Mouse (Mus musculus): Measurements from ENCODE around the gene Mapk10.

Gene Mapk10
- long read RNA-seq, experiment 1, full-length matches to known transcripts = 1 of 1 reads
- long read RNA-seq, experiment 1, partial matches to known transcripts = 0 of 1 reads
- long read RNA-seq, experiment 1, other reads (novel, unspliced or antisense) = 0 of 1 reads
- long read RNA-seq, experiment 2, full-length matches to known transcripts = 2 of 5 reads
- long read RNA-seq, experiment 2, partial matches to known transcripts = 0 of 5 reads
- long read RNA-seq, experiment 2, other reads (novel, unspliced or antisense) = 3 of 5 reads

DNA sequence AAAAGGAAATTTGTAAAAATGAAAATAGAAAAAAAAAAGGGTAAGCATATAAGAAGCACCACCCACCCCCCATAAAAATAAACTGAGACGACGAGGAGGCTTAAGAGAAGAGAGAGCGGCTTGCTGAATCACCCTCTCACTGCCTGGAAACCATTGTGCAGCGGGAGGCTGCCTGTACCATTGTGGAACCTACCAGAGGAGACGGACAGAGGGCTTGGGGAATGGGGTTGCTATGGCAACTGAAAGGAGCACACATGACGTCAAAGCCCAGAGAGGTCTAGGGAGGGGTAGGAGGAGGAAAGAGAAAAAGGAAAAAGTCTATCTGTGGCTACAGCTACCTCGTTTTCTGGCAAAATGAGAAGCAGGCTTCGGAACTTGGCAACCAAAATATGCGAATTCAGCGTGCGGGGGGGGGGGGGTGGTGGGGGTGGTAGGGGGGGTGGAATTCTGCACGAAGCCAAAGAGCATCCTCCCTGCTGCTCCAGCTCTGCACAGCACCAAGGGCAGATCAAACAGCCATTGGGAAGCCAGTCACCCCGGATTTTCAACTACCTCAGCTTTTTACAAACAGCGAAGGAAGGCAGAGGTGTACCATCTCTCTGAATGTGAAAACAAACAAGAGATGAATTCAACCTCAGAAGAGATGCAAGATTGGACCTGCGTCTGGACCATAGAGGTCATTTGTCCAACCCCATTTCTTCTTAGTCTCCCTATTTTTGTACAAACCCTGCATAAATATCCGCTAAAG is at the start of gene Mapk10:
Mapk10 (minus strand) TSS at position 234 of the 748 bp plus-strand sequence.
- intact Hi-C loops (cut with DNase I) = no loop called here

DNA sequence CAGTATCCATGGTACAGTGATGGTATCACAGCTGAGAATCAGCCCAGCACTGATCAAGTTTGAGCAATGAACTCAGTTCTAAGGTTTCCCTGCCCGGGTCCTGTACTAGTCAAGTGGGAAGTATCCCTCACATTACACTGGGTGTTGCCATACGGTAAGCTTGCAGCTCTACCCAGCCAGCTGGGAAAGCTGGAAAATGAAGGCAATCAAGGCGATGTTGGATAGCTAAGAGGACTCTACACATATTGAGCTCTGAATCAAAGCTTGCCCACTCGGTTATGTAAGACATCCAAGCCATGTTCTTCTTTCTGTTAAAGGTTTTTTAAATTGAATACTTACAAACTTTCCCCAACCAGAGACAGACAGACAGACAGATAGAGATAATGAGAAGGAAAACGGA is 45.0 kb upstream of the Mapk10 start:
- intact Hi-C loops (cut with DNase I) = no loop called here

DNA sequence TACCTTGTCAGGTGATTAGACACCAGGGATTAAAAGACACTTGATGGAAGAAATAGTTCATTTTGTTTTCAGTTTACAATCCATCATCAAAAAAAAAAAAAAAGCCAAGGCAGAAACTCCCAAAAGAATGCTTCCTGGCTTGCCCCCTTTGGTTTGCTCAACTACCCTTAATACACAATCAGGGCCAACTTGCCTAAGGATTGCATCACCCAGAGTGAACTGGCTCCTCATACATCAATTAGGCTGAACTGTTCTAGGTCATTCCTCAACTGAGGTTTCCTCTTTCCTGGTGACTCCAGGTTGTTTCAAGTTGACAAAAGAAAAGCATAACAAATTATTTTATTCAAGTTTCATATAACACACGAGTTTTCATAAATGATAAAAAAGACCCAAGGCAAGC is 31.3 kb upstream of the Mapk10 start:
- intact Hi-C loops (cut with DNase I) = no loop called here

DNA sequence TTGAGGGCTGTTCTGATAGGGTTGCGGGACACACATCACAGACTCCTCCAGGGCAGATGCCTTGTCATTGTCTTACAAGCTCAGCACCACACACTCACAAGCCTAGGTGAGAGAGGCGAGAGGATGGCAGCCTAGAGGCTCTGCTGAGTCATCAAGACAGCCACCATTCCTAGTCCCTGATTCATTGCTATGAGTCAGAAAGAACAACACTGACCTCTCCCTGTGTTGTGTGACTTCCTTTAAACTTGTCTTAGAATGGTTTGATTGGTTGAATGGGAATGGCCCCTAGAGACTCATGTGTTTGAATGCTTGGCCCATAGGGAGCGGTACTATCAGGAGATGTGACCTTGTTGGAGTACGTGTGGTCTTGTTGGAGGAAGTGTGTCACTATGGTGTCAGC is 20.7 kb upstream of the Mapk10 start:
- intact Hi-C loops (cut with DNase I) = no loop called here

DNA sequence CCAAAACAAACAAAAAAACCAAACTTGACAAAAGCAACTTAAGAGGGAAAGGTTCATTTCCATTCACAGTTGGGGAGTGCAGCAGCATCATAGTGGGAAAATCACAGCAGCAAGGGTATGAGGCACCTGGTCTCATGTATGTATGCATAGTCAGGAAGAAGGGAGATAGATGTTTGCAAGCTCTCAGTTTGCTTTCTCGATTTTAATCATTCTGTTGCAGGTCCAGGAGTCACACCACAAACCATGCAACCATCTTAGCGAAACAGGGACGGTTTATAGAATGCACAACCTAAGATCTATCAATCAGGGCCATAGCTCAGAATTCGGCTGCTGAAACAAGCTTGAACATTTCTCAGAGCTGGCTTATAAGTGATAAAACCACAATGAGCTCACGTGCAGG is 19.2 kb upstream of the Mapk10 start:
- intact Hi-C loops (cut with DNase I) = no loop called here

DNA sequence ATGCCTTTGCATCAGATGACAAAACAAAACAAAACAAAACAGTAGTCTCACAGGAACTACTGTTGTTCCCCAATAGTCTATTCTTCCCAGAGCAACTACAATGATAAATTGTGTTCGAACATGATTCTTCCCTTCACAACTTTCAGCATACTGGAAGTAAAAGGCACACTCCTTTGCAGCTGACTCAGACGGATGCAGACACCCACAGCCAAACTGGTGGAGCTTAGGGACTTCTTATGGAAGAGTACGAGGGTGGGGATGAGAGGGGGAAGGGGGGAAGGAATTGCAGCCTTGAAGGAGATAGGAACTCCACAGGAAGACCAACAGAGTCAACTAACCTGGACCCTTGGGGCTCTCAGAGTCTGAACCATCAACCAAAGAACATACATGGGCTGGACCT is 18.2 kb upstream of the Mapk10 start:
- intact Hi-C loops (cut with DNase I) = no loop called here

DNA sequence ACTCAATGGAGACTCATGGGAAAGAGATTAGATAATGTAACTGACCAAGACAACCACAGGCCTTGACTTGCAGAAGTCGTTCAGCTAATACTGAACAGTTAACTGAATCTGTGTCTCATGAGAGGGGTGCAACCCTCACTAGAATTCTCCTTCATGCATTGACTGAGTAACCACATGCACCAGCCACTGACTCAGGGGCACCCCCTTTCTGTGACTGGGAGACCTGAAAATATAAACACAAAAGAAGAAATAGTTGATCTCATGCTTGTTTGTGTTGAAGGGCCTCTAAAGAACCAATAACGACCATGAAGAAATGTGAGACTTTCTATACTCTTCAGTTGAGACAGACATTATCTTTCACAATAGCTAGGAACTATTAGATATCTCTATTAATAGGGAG is 10.9 kb upstream of the Mapk10 start:
- intact Hi-C loops (cut with DNase I) = no loop called here

DNA sequence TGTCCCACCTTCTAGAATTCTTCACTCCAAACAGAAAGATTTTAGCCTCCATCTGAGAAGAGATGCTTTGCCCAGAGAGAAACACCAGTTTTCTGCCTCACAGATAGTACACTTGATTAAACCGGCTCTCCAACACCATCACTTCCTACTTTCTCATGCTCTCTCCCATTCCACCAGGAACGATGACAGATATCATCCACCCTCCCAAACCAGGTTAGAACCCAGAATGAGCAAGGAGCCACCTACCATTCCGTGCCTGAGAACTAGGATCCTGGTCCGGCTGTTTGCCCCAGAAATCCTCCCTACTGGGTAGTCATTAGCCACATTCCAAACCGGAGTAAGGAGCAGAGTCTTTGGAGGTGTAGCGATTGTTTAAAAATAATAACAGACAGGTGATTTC is 490 bp downstream of the Mapk10 start:
- intact Hi-C loops (cut with DNase I) = no loop called here

DNA sequence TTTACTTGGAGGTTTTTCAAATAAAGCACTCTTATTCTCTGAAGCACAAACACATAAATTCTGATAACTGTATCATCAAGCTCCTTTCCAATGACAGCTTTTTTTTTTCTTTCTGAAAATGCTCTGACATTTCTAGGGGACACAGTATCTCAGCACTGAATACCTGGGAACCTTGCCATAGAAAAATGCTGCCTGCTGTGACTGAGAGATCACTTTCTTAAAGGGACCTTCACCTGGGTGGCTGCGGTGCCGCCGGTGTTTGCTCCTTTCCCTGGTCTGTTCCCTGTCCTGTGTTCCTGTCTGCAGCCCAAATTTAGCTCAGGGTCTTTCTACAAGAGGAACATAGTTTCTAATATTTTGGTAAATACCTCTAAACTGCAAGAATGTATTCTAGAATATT is 1.1 kb downstream of the Mapk10 start:
- intact Hi-C loops (cut with DNase I) = no loop called here

DNA sequence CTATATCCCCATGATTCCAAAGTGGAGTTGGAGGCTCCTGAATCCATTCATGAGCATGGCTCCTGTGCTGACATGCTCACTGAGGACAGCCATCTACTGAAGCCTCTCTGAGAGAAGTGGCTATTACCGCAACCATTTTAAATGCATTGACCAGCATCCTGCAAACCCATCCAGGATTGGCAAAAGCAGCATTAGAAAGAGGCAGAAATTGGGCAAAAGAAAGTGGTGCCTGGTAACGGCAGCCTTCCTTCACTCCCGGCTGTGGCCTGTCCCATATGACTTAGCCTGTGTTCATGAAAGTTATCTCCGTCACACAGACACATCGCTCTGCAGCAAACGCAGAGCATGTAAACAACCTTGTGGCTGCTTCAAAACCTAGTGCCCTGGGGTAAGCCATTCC is 1.6 kb downstream of the Mapk10 start:
- intact Hi-C loops (cut with DNase I) = no loop called here

DNA sequence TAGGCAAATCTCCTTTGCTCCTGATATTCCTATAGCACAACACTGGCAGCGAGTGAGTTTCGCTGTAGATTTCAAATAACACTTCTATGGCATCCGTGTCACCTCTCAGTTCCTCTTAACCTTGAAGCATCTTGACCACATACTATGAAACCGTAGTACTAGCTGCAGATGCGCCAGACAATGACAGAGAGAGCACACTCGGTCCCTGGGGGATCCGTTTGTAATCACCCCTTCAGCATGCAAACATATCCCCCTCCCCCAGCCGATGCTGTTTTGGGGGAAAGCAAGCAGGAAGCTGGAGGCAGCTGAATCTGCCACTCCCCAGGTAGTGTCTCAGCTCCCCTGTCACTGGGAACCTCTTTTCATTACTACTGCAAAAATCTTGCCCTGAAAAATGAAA is 2.3 kb downstream of the Mapk10 start:
- intact Hi-C loops (cut with DNase I) = no loop called here

DNA sequence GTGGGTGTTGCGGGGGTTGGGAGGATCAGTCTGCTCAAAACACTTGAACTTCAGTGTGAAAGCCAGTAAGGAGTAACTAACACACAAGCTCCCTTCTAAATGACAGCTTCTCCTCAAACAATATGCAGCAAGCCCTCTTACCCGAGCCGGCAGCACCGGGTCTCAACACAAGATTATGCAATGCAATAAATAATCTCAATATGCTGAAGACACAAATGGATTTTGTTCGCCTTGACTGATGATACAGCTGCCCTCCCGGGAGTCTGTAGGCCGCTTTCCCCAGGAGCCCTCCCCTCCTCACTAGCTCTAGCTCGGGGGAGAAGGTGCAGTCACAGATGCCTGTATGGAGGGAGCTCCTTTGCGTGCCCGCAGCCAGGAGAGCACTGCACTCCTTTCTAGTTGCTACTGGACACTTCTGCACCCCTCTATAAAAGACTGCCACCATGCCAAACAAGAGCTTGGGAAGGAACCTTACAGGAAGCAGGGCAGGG is 3.1 kb downstream of the Mapk10 start:
- intact Hi-C loops (cut with DNase I) = no loop called here

DNA sequence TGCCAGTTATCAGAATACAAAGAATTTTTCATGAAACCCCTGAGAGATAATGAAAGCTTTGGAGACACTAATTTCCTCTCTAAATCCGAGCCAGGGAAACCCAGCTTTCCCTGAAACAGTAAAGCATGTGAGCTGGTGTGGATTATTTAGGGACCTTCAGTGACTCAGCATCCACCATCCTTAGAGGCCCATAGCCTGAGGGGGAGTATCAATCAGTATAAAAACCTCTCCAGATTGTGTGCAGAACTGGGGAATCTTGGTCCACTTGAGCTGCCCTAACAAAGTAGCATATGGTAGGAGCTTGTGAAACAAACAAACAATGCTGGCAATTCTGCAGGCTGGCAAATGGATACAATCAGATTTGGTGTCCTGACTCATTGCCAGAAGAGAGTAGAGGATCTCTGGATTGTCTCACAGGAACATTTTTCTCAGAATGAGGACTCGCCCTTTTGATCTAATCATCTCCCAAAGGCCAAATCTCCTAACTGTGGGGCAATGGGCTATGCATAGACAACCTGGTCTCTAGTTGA is 13.3 kb downstream of the Mapk10 start:
- intact Hi-C loops (cut with DNase I) = no loop called here

DNA sequence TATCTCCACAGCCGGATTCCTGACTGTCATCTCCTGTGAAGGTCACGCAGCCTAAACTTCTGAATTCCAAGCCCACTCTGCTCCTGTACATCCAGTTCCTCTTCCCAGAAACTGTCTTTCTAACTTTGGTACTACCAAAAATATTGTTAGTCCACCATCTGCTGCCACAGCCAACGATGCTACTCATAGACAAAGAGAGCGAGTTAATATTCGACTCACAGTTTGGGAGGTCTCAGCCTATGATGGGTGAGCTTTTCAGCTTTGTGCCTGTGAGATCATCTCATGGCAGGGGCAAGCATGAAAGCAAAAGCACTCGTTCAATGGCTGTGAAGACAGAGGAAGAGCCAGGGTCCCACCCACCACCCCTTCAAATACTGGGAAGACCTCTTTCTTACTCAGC is 16.6 kb downstream of the Mapk10 start:
- intact Hi-C loops (cut with DNase I) = no loop called here

DNA sequence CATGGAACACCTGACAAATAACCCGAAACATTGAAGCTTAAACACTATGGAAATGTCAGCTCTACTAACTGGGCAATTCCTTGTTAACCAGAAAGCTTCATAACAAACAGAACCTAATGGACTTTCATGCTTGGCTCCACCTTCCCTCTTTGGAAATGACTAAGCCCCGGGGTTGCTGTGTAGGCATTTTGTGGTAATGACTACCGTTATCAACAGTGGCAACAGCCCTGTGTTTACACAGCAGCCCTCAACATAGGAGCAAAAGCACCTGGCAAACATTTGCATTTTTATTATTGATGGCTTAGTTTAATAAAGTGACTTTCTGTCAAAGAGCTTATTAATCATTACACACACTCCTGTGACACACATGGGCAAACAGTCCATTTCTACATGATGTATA is 17.4 kb downstream of the Mapk10 start:
- intact Hi-C loops (cut with DNase I) = no loop called here

DNA sequence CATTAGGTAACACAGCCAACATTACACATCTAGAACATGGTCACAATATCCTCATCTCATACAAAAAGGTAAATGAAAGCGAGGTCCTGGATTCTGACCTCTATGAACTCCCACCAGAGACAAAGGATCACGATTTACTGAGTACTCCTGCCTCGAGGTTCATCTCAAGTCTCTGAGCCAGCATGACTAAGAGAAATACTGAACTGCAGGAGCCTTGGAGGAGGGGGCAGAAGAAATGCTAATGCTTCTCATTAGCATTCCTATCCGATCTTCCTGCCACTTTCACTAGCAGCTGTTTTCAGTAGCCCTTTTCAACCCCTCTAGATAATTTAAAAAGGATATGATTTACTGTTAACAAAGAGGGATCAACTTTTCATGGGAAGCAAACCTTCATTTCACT is 19.6 kb downstream of the Mapk10 start:
- intact Hi-C loops (cut with DNase I) = no loop called here

DNA sequence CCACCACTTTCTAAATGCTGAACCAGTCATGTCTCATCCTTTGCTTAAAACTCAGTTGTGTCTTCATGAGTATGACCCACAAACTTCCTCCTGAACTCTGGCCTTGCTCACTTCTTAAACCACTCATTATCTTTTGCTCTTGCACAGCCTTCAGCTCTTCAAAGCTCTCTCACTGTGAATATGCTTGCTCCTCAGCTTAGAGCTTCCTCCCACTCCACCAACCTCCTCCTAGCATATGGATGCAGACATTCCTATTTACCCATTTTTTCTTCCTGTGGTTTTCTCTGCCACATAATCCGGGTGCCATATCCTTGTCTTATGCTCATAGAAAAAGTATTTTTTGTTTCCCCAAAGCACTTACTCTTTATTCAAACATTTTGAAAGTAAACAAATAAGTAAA is 26.9 kb downstream of the Mapk10 start:
- intact Hi-C loops (cut with DNase I) = no loop called here

DNA sequence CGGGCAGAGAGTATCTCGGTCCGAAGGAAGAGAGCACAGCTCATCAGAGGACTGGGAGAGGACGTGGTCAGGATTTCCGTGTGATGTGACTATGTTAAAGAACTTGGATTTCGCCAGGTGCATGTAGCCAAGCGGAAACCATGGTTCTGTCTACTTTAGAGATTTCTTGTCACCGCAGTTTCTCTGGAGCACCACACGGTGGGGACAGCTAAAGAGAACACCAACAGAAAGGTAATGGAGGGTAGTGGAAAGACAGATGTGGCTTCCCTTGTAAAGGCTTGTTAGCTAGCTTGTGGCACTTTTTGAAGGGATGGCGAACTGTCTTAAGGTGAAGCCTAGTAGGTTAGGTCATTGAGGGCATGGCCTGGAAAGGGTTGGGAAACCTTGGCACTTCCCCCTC is 29.5 kb downstream of the Mapk10 start:
- intact Hi-C loops (cut with DNase I) = no loop called here

DNA sequence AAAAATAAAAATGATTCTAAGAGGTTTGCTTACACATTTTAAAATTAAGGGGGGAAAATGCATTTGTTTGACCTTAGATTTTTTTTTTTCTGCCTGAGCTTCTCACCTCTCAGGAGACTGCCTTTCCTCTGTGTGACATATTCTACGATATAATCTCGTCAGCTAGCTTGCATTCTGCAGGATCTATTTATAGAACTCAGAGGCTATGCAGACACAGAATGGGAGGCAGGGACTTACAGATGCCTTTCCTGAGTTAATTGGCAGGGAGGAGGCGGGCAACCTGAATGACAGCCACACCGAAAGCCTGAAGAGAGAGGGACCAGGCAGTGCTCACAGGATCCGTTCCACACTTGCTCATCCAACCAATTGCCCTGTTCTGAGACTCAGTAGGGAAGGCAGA is 34.1 kb downstream of the Mapk10 start:
- intact Hi-C loops (cut with DNase I) = no loop called here

DNA sequence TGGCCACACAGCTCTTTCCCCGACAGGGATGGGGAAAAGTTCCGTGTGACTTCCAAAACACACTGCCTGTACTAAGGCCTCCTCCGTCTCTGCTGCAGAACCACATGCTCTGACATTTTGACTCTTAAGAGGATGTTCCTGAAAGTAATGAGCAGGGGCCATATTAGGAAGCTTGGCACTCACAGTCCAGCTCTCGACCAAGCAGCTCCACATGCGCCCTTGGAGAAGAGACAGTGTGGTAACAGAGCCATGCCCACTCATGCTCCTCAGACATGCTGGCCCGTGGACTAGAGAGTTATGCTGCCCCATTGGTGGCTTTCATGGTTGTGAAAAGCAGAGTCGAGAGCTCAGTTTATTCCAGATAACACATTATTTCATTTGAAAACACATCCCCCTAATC is 35.1 kb downstream of the Mapk10 start:
- intact Hi-C loops (cut with DNase I) = no loop called here

DNA sequence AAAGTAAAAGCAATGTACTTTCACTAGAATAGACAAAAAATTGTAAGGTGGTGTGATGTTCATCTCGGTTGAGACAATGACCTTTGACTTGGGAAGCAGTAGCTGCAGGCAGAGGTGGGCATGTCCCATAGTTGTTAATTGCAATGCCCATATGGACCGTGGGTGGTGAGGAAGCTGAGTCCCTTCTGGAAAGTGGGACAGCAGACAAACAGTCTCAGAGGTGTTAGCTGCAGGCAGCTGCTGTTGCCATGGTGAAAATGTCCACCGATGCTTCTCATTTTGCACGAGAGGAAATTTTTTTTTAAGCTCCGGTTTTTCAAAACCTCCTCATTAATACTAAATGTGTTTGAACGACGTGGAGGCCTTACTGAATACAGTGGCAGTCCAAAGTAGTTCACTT is 36.5 kb downstream of the Mapk10 start:
- intact Hi-C loops (cut with DNase I) = no loop called here

DNA sequence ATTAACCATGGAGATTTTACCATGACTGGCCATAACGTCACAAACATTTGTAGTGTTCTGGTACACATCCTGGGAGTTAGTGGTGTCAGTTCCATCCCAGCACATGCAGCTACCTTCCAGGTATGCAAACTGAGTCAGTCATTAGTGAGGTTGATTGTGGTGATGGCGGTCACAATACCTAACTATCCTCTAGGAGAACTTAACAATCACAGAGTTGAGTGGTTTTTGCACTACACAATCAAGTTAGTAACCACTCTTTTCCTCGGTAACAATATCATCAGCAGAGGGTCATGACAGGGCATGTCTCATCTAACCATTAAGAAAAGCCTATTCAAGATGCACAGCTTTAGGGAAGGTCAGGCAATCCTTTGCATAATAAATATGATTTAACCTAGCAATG is 39.9 kb downstream of the Mapk10 start:
- intact Hi-C loops (cut with DNase I) = no loop called here

DNA sequence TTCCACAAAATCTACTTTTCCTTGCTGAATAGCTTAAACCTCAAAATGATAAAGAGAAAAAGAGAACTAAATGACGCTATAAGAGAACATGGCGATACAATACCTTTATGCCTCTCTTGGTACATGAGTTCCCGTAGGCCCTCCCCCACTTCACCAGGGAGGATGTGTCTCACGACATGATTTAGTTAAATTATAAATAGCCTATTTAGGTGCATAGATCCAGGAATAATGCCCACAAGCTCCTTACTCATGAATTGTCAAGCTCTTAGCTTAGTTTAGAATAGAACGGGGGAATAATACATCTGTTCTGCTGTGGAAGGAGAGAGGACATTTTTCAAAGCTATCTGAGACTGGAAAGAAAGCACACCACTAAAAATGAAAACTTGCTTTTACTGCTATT is 43.8 kb downstream of the Mapk10 start:
- intact Hi-C loops (cut with DNase I) = no loop called here

Measured in adrenal gland (tissue).